22 mouse cellular contexts compared by ENCODE assay signal in genomic region chr9:7852346-7853230, GRCm38 (mm10). TPM values are rescaled to one million over a fixed set of nuclear protein-coding genes. Genes with fewer than 3 reads are reported as not detected.
A peak's percentile ranks its signal among the peaks of the same experiment; 100 is the strongest.
DNase-seq lines count a peak whose midpoint lies in the region; ATAC-seq and TF ChIP-seq lines count a peak whose summit lies in the region.
"Had no signal": no experiment of that assay in that cellular context is flagged by ENCODE, and none has a peak within 500 bp of the region (broad histone marks: within the 10 kb centered on the region; RNA-seq: fewer than 3 reads in every experiment).

No protein-coding gene starts in this region.

- 82% methylated on average over 4 of the region's 4 CpGs for WGBS in hindbrain, embryonic 13.5 days
- 88% methylated on average over 4 of the region's 4 CpGs for WGBS in hindbrain, embryonic 14.5 days
- WGBS in liver, embryonic 16.5 days (ENCODE audit: insufficient replicate concordance), result 61% methylated on average over 4 of the region's 4 CpGs
- 63% methylated on average over 4 of the region's 4 CpGs for WGBS in liver, postnatal 0 days (ENCODE audit: insufficient replicate concordance)
- WGBS in forebrain, embryonic 12.5 days, result 80% methylated on average over 4 of the region's 4 CpGs

- no peak overlapping the region for H3K9ac ChIP-seq in hindbrain, embryonic 13.5 days
- H3K9ac ChIP-seq in hindbrain, embryonic 14.5 days, result no peak overlapping the region
- no peak overlapping the region for H3K9ac ChIP-seq in liver, embryonic 16.5 days (ENCODE audit: low read depth, low read length)
- no peak overlapping the region for H3K9ac ChIP-seq in liver, postnatal 0 days (replicated peaks)
- no peak overlapping the region for H3K9ac ChIP-seq in forebrain, embryonic 12.5 days
- H3K9ac ChIP-seq: heart, embryonic 13.5 days; liver, embryonic 15.5 days; midbrain, embryonic 15.5 days; neural tube, embryonic 15.5 days had no signal

- H3K4me2 ChIP-seq in hindbrain, embryonic 13.5 days, result no peak overlapping the region
- no peak overlapping the region for H3K4me2 ChIP-seq in hindbrain, embryonic 14.5 days (replicated peaks)
- no peak overlapping the region for H3K4me2 ChIP-seq in liver, embryonic 16.5 days (ENCODE audit: low read depth, low read length)
- no peak overlapping the region for H3K4me2 ChIP-seq in liver, postnatal 0 days (ENCODE audit: low read depth, low read length)
- H3K4me2 ChIP-seq in forebrain, embryonic 12.5 days, result no peak overlapping the region
- H3K4me2 ChIP-seq: heart, embryonic 13.5 days; liver, embryonic 15.5 days; midbrain, embryonic 15.5 days; neural tube, embryonic 15.5 days had no signal

- no peak overlapping the region for H3K4me3 ChIP-seq in hindbrain, embryonic 13.5 days
- no peak overlapping the region for H3K4me3 ChIP-seq in hindbrain, embryonic 14.5 days (replicated peaks; ENCODE audit: low read length)
- H3K4me3 ChIP-seq in liver, embryonic 16.5 days (ENCODE audit: low read depth, low read length), result no peak overlapping the region
- H3K4me3 ChIP-seq in liver, postnatal 0 days (ENCODE audit: low read depth, low read length), result no peak overlapping the region
- no peak overlapping the region for H3K4me3 ChIP-seq in forebrain, embryonic 12.5 days (replicated peaks)
- H3K4me3 ChIP-seq: forebrain, embryonic 10.5 days; heart, embryonic 13.5 days; layer of hippocampus, adult 2 months; liver, embryonic 15.5 days; midbrain, embryonic 15.5 days; neural tube, embryonic 15.5 days had no signal

- H3K27ac ChIP-seq in hindbrain, embryonic 13.5 days, result no peak overlapping the region
- H3K27ac ChIP-seq in hindbrain, embryonic 14.5 days, result no peak overlapping the region
- H3K27ac ChIP-seq in liver, embryonic 16.5 days (ENCODE audit: low read length), result no peak overlapping the region
- H3K27ac ChIP-seq in liver, postnatal 0 days (ENCODE audit: low read depth), result no peak overlapping the region
- H3K27ac ChIP-seq in forebrain, embryonic 12.5 days, result no peak overlapping the region
- H3K27ac ChIP-seq: forebrain, embryonic 10.5 days; heart, embryonic 13.5 days; hindbrain, postnatal 0 days; layer of hippocampus, adult 2 months; liver, embryonic 15.5 days; midbrain, embryonic 15.5 days; neural tube, embryonic 15.5 days had no signal

- H3K9me3 ChIP-seq in hindbrain, embryonic 13.5 days, result no peaks in the 10 kb centered on the region
- no peaks in the 10 kb centered on the region for H3K9me3 ChIP-seq in hindbrain, embryonic 14.5 days (ENCODE audit: control insufficient read depth, low read length)
- no peaks in the 10 kb centered on the region for H3K9me3 ChIP-seq in liver, embryonic 16.5 days (replicated peaks; ENCODE audit: control insufficient read depth, low read length)
- H3K9me3 ChIP-seq in liver, postnatal 0 days (ENCODE audit: low read length), result no peaks in the 10 kb centered on the region
- no peaks in the 10 kb centered on the region for H3K9me3 ChIP-seq in forebrain, embryonic 12.5 days
- H3K9me3 ChIP-seq: forebrain, embryonic 10.5 days; heart, embryonic 13.5 days; liver, embryonic 15.5 days; midbrain, embryonic 15.5 days; neural tube, embryonic 15.5 days had no signal

- DNase-seq in hindbrain, embryonic 14.5 days (ENCODE audit: low spot score), result no peak
- no peak for DNase-seq in liver, postnatal 0 days
- DNase-seq in ZHBTc4 (ENCODE audit: low read depth, low spot score), result peak; percentile 45
- DNase-seq in cerebellum, adult 8-10 months, result no peak
- DNase-seq: adrenal gland, postnatal 10 days; cerebellum, adult 9-11 months; heart, postnatal 4 days; lung, postnatal 10 days; spleen, adult 18-20 months; thymus, postnatal 14 days had no signal

- 0 out of 2 replicates have a peak, but pooled peaks have one; percentile 5 for ATAC-seq in hindbrain, embryonic 13.5 days (ENCODE audit: low FRiP score)
- ATAC-seq in hindbrain, embryonic 14.5 days (ENCODE audit: low FRiP score), result no peak
- ATAC-seq in liver, embryonic 16.5 days (ENCODE audit: low read depth), result peak; percentile 7; the same call in 1 of the 2 replicates
- no peak for ATAC-seq in liver, postnatal 0 days
- ATAC-seq in megakaryocyte progenitor cell, adult 5-6 weeks (replicated peaks; ENCODE audit: poor library complexity), result 0 out of 2 replicates have a peak, but pooled peaks have one; percentile 26
- no peak for ATAC-seq in forebrain, embryonic 12.5 days (ENCODE audit: low FRiP score)
- ATAC-seq: activated CD4-positive, CD25-positive, alpha-beta regulatory T cell, adult 4 months; hindbrain, postnatal 0 days; midbrain, embryonic 15.5 days had no signal

- no peaks in the 10 kb centered on the region for H3K4me1 ChIP-seq in hindbrain, embryonic 13.5 days (replicated peaks)
- H3K4me1 ChIP-seq in hindbrain, embryonic 14.5 days (replicated peaks; ENCODE audit: control insufficient read depth, insufficient read depth, low read length), result no peaks in the 10 kb centered on the region
- H3K4me1 ChIP-seq in liver, embryonic 16.5 days (ENCODE audit: control insufficient read depth, low read depth, low read length), result no peaks in the 10 kb centered on the region
- H3K4me1 ChIP-seq in liver, postnatal 0 days (ENCODE audit: insufficient read depth), result no peaks in the 10 kb centered on the region
- no peaks in the 10 kb centered on the region for H3K4me1 ChIP-seq in forebrain, embryonic 12.5 days
- H3K4me1 ChIP-seq: forebrain, embryonic 10.5 days; liver, embryonic 15.5 days; midbrain, embryonic 15.5 days; neural tube, embryonic 15.5 days had no signal

- H3K36me3 ChIP-seq in hindbrain, embryonic 13.5 days, result no peaks in the 10 kb centered on the region
- no peaks in the 10 kb centered on the region for H3K36me3 ChIP-seq in hindbrain, embryonic 14.5 days (replicated peaks; ENCODE audit: control insufficient read depth, insufficient read depth)
- H3K36me3 ChIP-seq in liver, embryonic 16.5 days (ENCODE audit: control insufficient read depth, insufficient read depth), result peaks cover 8% of the 10 kb centered on the region
- peaks cover 43% of the 10 kb centered on the region for H3K36me3 ChIP-seq in liver, postnatal 0 days (replicated peaks; ENCODE audit: insufficient read depth, low read length)
- no peaks in the 10 kb centered on the region for H3K36me3 ChIP-seq in forebrain, embryonic 12.5 days (replicated peaks)
- H3K36me3 ChIP-seq: forebrain, embryonic 10.5 days; midbrain, embryonic 15.5 days; neural tube, embryonic 15.5 days had no signal

- no peak for TF ChIP-seq CTCF in liver, postnatal 0 days (IDR thresholded peaks at IDR 0.05; ENCODE audit: low read depth)

- no peak for TF ChIP-seq EP300 in liver, postnatal 0 days (IDR thresholded peaks at IDR 0.05; ENCODE audit: low read depth)

- H3K27me3 ChIP-seq in hindbrain, embryonic 13.5 days, result no peaks in the 10 kb centered on the region
- no peaks in the 10 kb centered on the region for H3K27me3 ChIP-seq in hindbrain, embryonic 14.5 days (ENCODE audit: control insufficient read depth, insufficient read depth, low read length)
- H3K27me3 ChIP-seq in liver, embryonic 16.5 days (ENCODE audit: control insufficient read depth, insufficient read depth, low read depth, low read length), result no peaks in the 10 kb centered on the region
- H3K27me3 ChIP-seq in liver, postnatal 0 days (ENCODE audit: insufficient read depth, low read length), result no peaks in the 10 kb centered on the region
- no peaks in the 10 kb centered on the region for H3K27me3 ChIP-seq in forebrain, embryonic 12.5 days
- H3K27me3 ChIP-seq: heart, embryonic 13.5 days; liver, embryonic 15.5 days; midbrain, embryonic 15.5 days; neural tube, embryonic 15.5 days had no signal

RNA-seq across cellular contexts. Expression of gene Birc2, which starts 15.7 kb away (rescaled TPM):
- 44.8 and 47.2 TPM in 2 replicates for polyA plus RNA-seq in hindbrain, embryonic 13.5 days (2015; fragmentation: Nextera tagmentation; extraction: Ambion mirVana)
- 47.7 and 48.9 TPM in 2 replicates for polyA plus RNA-seq in hindbrain, embryonic 14.5 days (2014; fragmentation: Nextera tagmentation; extraction: Ambion mirVana)
- 14.2 and 14.4 TPM in 2 replicates for polyA plus RNA-seq in liver, embryonic 16.5 days (2015; fragmentation: Nextera tagmentation; extraction: Ambion mirVana)
- polyA plus RNA-seq in liver, postnatal 0 days (2015; fragmentation: Nextera tagmentation; extraction: Ambion mirVana), result 11.8 and 13.8 TPM in 2 replicates
- 32.7 and 36.2 TPM in 2 replicates for total RNA-seq in megakaryocyte progenitor cell, adult 5-6 weeks (2015)
- 34.1 and 40.0 TPM in 2 replicates for total RNA-seq in megakaryocyte progenitor cell, adult 5-6 weeks (2017)
- 45.7 and 48.9 TPM in 2 replicates for polyA plus RNA-seq in forebrain, embryonic 12.5 days (2016; fragmentation: Nextera tagmentation; extraction: Ambion mirVana)

RNA-seq across cellular contexts. Expression of gene Birc3, which starts 20.4 kb away (rescaled TPM):
- 2.3 and 2.8 TPM in 2 replicates for polyA plus RNA-seq in hindbrain, embryonic 13.5 days (2015; fragmentation: Nextera tagmentation; extraction: Ambion mirVana)
- 1.7 and 2.7 TPM in 2 replicates for polyA plus RNA-seq in hindbrain, embryonic 14.5 days (2014; fragmentation: Nextera tagmentation; extraction: Ambion mirVana)
- 6.0 and 7.4 TPM in 2 replicates for polyA plus RNA-seq in liver, embryonic 16.5 days (2015; fragmentation: Nextera tagmentation; extraction: Ambion mirVana)
- 7.2 and 7.8 TPM in 2 replicates for polyA plus RNA-seq in liver, postnatal 0 days (2015; fragmentation: Nextera tagmentation; extraction: Ambion mirVana)
- 34.4 and 38.0 TPM in 2 replicates for total RNA-seq in megakaryocyte progenitor cell, adult 5-6 weeks (2015)
- total RNA-seq in megakaryocyte progenitor cell, adult 5-6 weeks (2017), result 25.5 and 31.8 TPM in 2 replicates
- polyA plus RNA-seq in forebrain, embryonic 12.5 days (2016; fragmentation: Nextera tagmentation; extraction: Ambion mirVana), result 1.9 and 3.7 TPM in 2 replicates

Comparison
In these comparisons a context has a peak if more than half of its experiments do, and no peak if none do; other contexts are left out.
1. ATAC-seq: peak in hindbrain, embryonic 13.5 days (single experiment), liver, embryonic 16.5 days (single experiment) and megakaryocyte progenitor cell, adult 5-6 weeks (single experiment); none in hindbrain, embryonic 14.5 days (single experiment), liver, postnatal 0 days (single experiment) and forebrain, embryonic 12.5 days (single experiment).